ENCODE assay signal across 12 mouse cellular contexts in genomic region chr9:96394910-96395690, GRCm38 (mm10). TPM values are rescaled to one million over a fixed set of nuclear protein-coding genes. Genes with fewer than 3 reads are reported as not detected.
DNase-seq lines count a peak whose midpoint lies in the region; ATAC-seq lines count a peak whose summit lies in the region.
"Had no signal": no experiment of that assay in that cellular context is flagged by ENCODE, and none has a peak within 500 bp of the region (broad histone marks: within the 10 kb centered on the region; RNA-seq: fewer than 3 reads in every experiment).

No protein-coding gene starts in this region.

- peak overlapping the region; percentile 10; the same call in 1 of the 2 replicates for H3K27ac ChIP-seq in lung, embryonic 15.5 days
- peak overlapping the region; percentile 49 for H3K27ac ChIP-seq in heart, embryonic 15.5 days
- peak overlapping the region; percentile 88 for H3K27ac ChIP-seq in macrophage
- H3K27ac ChIP-seq in forebrain, embryonic 11.5 days (ENCODE audit: low read depth, low read length): no peak overlapping the region
- H3K27ac ChIP-seq: forebrain, embryonic 10.5 days; hindbrain, embryonic 12.5 days; midbrain, embryonic 10.5 days had no signal

- H3K27me3 ChIP-seq in lung, embryonic 15.5 days: no peaks in the 10 kb centered on the region
- no peaks in the 10 kb centered on the region for H3K27me3 ChIP-seq in heart, embryonic 15.5 days
- H3K27me3 ChIP-seq in forebrain, embryonic 11.5 days (ENCODE audit: control insufficient read depth, insufficient read depth, low read length): no peaks in the 10 kb centered on the region
- H3K27me3 ChIP-seq: hindbrain, embryonic 12.5 days had no signal

- H3K4me3 ChIP-seq in lung, embryonic 15.5 days: no peak overlapping the region
- no peak overlapping the region for H3K4me3 ChIP-seq in heart, embryonic 15.5 days
- no peak overlapping the region for H3K4me3 ChIP-seq in macrophage (ENCODE audit: inconsistent target)
- H3K4me3 ChIP-seq in forebrain, embryonic 11.5 days (ENCODE audit: low read depth, low read length): no peak overlapping the region
- H3K4me3 ChIP-seq: forebrain, embryonic 10.5 days; hindbrain, embryonic 12.5 days; midbrain, embryonic 10.5 days had no signal

- peaks cover 14% of the 10 kb centered on the region for H3K4me1 ChIP-seq in lung, embryonic 15.5 days
- peaks cover 9% of the 10 kb centered on the region for H3K4me1 ChIP-seq in heart, embryonic 15.5 days (replicated peaks)
- H3K4me1 ChIP-seq in forebrain, embryonic 11.5 days (replicated peaks; ENCODE audit: control insufficient read depth, insufficient read depth, low read length): peaks cover 5% of the 10 kb centered on the region; the same call in 1 of the 2 replicates

- H3K79me2 ChIP-seq in macrophage (ENCODE audit: inconsistent target): no peaks in the 10 kb centered on the region

- DNase-seq in lung, adult 18-20 months: no peak
- peak; percentile 51 for DNase-seq in thymus, postnatal 4 days
- no peak for DNase-seq in cerebellum, postnatal 10 days
- no peak for DNase-seq in forebrain, embryonic 11.5 days (ENCODE audit: low spot score)
- no peak for DNase-seq in adrenal gland, postnatal 36 days
- DNase-seq: layer of hippocampus, adult 9-11 months had no signal

- no peaks in the 10 kb centered on the region for H3K36me3 ChIP-seq in lung, embryonic 15.5 days
- H3K36me3 ChIP-seq in heart, embryonic 15.5 days: no peaks in the 10 kb centered on the region
- H3K36me3 ChIP-seq in macrophage (ENCODE audit: inconsistent target): no peaks in the 10 kb centered on the region
- H3K36me3 ChIP-seq in forebrain, embryonic 11.5 days (ENCODE audit: control insufficient read depth, insufficient read depth, low read length): no peaks in the 10 kb centered on the region
- H3K36me3 ChIP-seq: forebrain, embryonic 10.5 days; hindbrain, embryonic 12.5 days; midbrain, embryonic 10.5 days had no signal

- H3K9me3 ChIP-seq in lung, embryonic 15.5 days: no peaks in the 10 kb centered on the region
- H3K9me3 ChIP-seq in heart, embryonic 15.5 days (replicated peaks): no peaks in the 10 kb centered on the region
- H3K9me3 ChIP-seq in forebrain, embryonic 11.5 days (ENCODE audit: control insufficient read depth, low read length): no peaks in the 10 kb centered on the region
- H3K9me3 ChIP-seq: forebrain, embryonic 10.5 days; hindbrain, embryonic 12.5 days; midbrain, embryonic 10.5 days had no signal

- 52% methylated on average over 16 of the region's 16 CpGs for WGBS in lung, embryonic 15.5 days
- 56% methylated on average over 16 of the region's 16 CpGs for WGBS in heart, embryonic 15.5 days
- 29% methylated on average over 15 of the region's 16 CpGs for WGBS in macrophage (ENCODE audit: missing documents)
- 75% methylated on average over 16 of the region's 16 CpGs for WGBS in forebrain, embryonic 11.5 days

- no peak overlapping the region for H3K9ac ChIP-seq in lung, embryonic 15.5 days
- H3K9ac ChIP-seq in heart, embryonic 15.5 days: no peak overlapping the region
- no peak overlapping the region for H3K9ac ChIP-seq in forebrain, embryonic 11.5 days (ENCODE audit: low read length)
- H3K9ac ChIP-seq: hindbrain, embryonic 12.5 days had no signal

- no peak overlapping the region for H3K4me2 ChIP-seq in lung, embryonic 15.5 days
- H3K4me2 ChIP-seq in heart, embryonic 15.5 days: no peak overlapping the region
- H3K4me2 ChIP-seq in forebrain, embryonic 11.5 days (ENCODE audit: low read depth, low read length, severe bottlenecking): no peak overlapping the region
- H3K4me2 ChIP-seq: hindbrain, embryonic 12.5 days had no signal

- peak; percentile 41; the same call in 1 of the 2 replicates for ATAC-seq in lung, embryonic 15.5 days (ENCODE audit: borderline replicate concordance, extremely low read depth, low FRiP score, low TSS enrichment)
- peak; percentile 39; the same call in 1 of the 2 replicates for ATAC-seq in heart, embryonic 15.5 days (replicated peaks; ENCODE audit: insufficient number of reproducible peaks, insufficient read depth, low FRiP score, low read depth)
- no peak for ATAC-seq in forebrain, embryonic 11.5 days (replicated peaks; ENCODE audit: low FRiP score)

RNA-seq across cellular contexts. Expression of gene Atp1b3, which starts 30.9 kb away (rescaled TPM):
- 193 and 197 TPM in 2 replicates for polyA plus RNA-seq in lung, embryonic 15.5 days (2015; fragmentation: Nextera tagmentation; extraction: Ambion mirVana)
- 120 and 130 TPM in 2 replicates for polyA plus RNA-seq in heart, embryonic 15.5 days (2015; fragmentation: Nextera tagmentation; extraction: Ambion mirVana)
- 100 to 1,000 TPM in 25 of 26 experiments, 10 to 100 TPM in 1; 75.8 to 320 (median 144) TPM for total RNA-seq in macrophage (2018; cell fraction: chromatin; rRNA removed)
- total RNA-seq in macrophage (2018; cell fraction: cytosol; rRNA removed): 100 to 1,000 TPM; 399 to 624 (median 517) TPM
- total RNA-seq in macrophage (2018; cell fraction: nucleus; rRNA removed): 100 to 1,000 TPM; 178 to 546 (median 438) TPM
- polyA plus RNA-seq in macrophage (2018): 272 to 584 TPM (median 564 TPM) in 3 replicates
- 169 and 170 TPM in 2 replicates for polyA plus RNA-seq in forebrain, embryonic 11.5 days (2014; fragmentation: Nextera tagmentation; extraction: Ambion mirVana)
- total RNA-seq in adrenal gland, postnatal 36 days (2021): 100 to 1,000 TPM; 180 to 200 TPM
